Mouse (Mus musculus) spleen, adult 10 weeks (tissue): ENCODE measurements around the gene Pkd1. TPM values are rescaled to one million over a fixed set of nuclear protein-coding genes. Genes with fewer than 3 reads are reported as not detected.

Experiments used
- polyA plus RNA-seq: library from polyadenylated mRNA; stranded (reverse); fragments of 350-450 nt; fragmentation: Illumina TruSeq; extraction: RNeasy Lipid Tissue Mini Kit (QIAGEN cat#74804); gene quantifications from one replicate; pipeline ENCODE4 v1.2.3, GENCODE M21; 2015; ENCODE audit warnings: low replicate concordance; ENCODE audit not compliant: insufficient read depth

Pkd1 gene
- 31.5 TPM for polyA plus RNA-seq

GRCm38 (mm10) chr17:24549618-24550415, at the start of gene Pkd1:
TSS of gene Pkd1 (plus strand) at chr17:24549834.

GRCm38 (mm10) chr17:24527723-24528559, 21.7 kb upstream of the Pkd1 start, which contains the start of gene Traf7:
TSS of gene Traf7 (minus strand) at chr17:24527938.

DNA sequence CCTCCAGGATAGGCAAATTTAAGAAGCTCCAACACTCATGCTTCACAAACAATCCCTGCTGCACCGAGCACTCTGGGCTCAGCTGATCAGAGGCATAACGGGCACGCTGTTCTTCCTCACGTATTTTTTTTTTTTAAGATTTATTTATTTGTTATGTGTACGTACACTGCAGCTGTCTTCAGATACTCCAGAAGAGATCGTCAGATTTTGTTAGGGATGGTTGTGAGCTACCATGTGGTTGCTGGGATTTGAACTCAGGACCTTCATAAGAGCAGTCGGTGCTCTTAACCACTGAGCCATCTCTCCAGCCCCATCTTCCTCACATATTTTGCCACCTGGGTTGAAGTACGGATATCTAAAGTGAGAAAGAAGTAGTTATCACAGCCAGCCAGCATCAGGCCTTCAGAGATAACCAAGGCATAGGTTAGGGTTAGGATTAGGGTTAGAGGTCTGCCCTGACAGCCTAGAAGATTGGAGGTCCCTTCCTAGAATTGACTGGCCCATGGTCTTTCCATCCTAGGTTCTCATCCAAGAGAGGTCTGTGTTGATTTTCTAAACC, 15.4 kb upstream of the Pkd1 start, which contains the start of gene Rab26:
Gene Rab26 (minus strand): TSS at position 51 of the 559 bp plus-strand sequence.

DNA sequence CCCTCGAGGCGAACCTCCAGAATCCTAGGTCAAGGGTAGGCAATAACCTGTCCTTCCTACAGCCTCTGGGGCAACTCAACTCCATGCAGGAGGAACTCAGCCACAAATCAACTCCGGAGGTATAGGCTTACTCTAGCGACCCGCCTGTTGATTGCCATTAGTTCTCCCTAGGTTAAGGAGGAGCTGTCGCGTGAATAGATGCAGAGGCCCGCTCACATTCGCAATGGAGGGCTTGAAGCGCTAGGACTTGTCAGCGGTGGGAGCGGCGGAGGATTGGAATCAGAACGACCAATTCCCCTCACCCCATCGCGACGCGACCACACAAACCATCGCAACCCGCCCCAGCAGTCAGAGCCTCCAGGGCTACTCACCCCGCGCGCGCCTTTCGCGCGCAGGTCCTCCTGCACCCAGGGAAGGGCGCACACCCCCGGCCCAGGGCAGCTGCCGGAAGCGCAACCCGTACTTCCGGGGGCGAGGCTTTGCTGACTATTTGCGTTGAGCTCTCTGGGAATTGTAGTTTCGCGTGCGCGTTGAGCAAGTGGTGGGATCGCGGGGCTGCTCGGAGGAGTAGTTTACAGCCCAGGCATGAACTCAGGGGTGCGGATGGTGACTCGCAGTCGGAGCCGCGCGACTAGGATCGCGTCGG, 82.7 kb downstream of the Pkd1 start, which contains the start of the genes Tsc2 and Nthl1:
Gene Tsc2 (minus strand): TSS at position 464 of the 646 bp plus-strand sequence.
Gene Nthl1 (plus strand): TSS at position 514 of the 646 bp plus-strand sequence.

Other genes with a start within 250 kb of the Pkd1 start
- gene Abca17, start 198.8 kb upstream of the Pkd1 start, polyA plus RNA-seq, result 0.91 TPM
- 26.4 TPM for gene Abca3, start 197.9 kb upstream of the Pkd1 start, polyA plus RNA-seq
- 110 TPM for gene Rnps1, start 135.3 kb upstream of the Pkd1 start, polyA plus RNA-seq
- 37.5 TPM for gene Eci1, start 123.2 kb upstream of the Pkd1 start, polyA plus RNA-seq
- 8.5 TPM for gene Dnase1l2, start 106.7 kb upstream of the Pkd1 start, polyA plus RNA-seq
- 22.7 TPM for gene E4f1, start 79.5 kb upstream of the Pkd1 start, polyA plus RNA-seq
- 18.8 TPM for gene Pgp, start 79.4 kb upstream of the Pkd1 start, polyA plus RNA-seq
- 0.26 TPM for gene Bricd5, start 76.0 kb upstream of the Pkd1 start, polyA plus RNA-seq
- 19.8 TPM for gene Mlst8, start 70.8 kb upstream of the Pkd1 start, polyA plus RNA-seq
- gene Caskin1, start 61.2 kb upstream of the Pkd1 start, polyA plus RNA-seq, result 0.08 TPM
- gene Traf7, start 21.9 kb upstream of the Pkd1 start, polyA plus RNA-seq, result 125 TPM
- gene Rab26, start 15.6 kb upstream of the Pkd1 start, polyA plus RNA-seq, result 1.7 TPM
- gene Tsc2, start 82.8 kb downstream of the Pkd1 start, polyA plus RNA-seq, result 46.2 TPM
- gene Nthl1, start 82.8 kb downstream of the Pkd1 start, polyA plus RNA-seq, result 3.4 TPM
- gene Slc9a3r2, start 100.5 kb downstream of the Pkd1 start, polyA plus RNA-seq, result 21.0 TPM
- gene Npw, start 108.6 kb downstream of the Pkd1 start, polyA plus RNA-seq, result not detected
- 15.5 TPM for gene Zfp598, start 119.9 kb downstream of the Pkd1 start, polyA plus RNA-seq
- gene Syngr3, start 140.1 kb downstream of the Pkd1 start, polyA plus RNA-seq, result not detected
- 16.0 TPM for gene Gfer, start 146.3 kb downstream of the Pkd1 start, polyA plus RNA-seq
- 4.3 TPM for gene Noxo1, start 146.4 kb downstream of the Pkd1 start, polyA plus RNA-seq
- gene Tbl3, start 157.8 kb downstream of the Pkd1 start, polyA plus RNA-seq, result 8.7 TPM
- gene Rnf151, start 168.2 kb downstream of the Pkd1 start, polyA plus RNA-seq, result not detected
- gene Rps2, start 168.3 kb downstream of the Pkd1 start, polyA plus RNA-seq, result 1,280 TPM
- 148 TPM for gene Ndufb10, start 174.6 kb downstream of the Pkd1 start, polyA plus RNA-seq
- gene Rpl3l, start 178.0 kb downstream of the Pkd1 start, polyA plus RNA-seq, result not detected
- gene Msrb1, start 186.8 kb downstream of the Pkd1 start, polyA plus RNA-seq, result 62.1 TPM
- gene Hs3st6, start 203.2 kb downstream of the Pkd1 start, polyA plus RNA-seq, result not detected